Mouse (Mus musculus): ENCODE results near the gene Bicdl1.

Gene Bicdl1

GRCm38 (mm10) chr5:115667210-115667609 lies 64.2 kb downstream of the Bicdl1 start:
- no peak for DNase-seq (ENCODE audit: low read depth)

GRCm38 (mm10) chr5:115666366-115667065 lies 64.9 kb downstream of the Bicdl1 start:
- no peak for DNase-seq (ENCODE audit: low read depth)

GRCm38 (mm10) chr5:115662658-115663057 lies 68.8 kb downstream of the Bicdl1 start:
- DNase-seq (ENCODE audit: low read depth), result no peak

GRCm38 (mm10) chr5:115658352-115658751 lies 73.1 kb downstream of the Bicdl1 start:
- no peak for DNase-seq (ENCODE audit: low read depth)

- no peak for DNase-seq (ENCODE audit: low read depth)
Observed at GRCm38 (mm10) chr5:115657234-115657633, 74.2 kb downstream of the Bicdl1 start.

GRCm38 (mm10) chr5:115656677-115657076 lies 74.7 kb downstream of the Bicdl1 start:
- DNase-seq (ENCODE audit: low read depth), result no peak

GRCm38 (mm10) chr5:115653776-115654175 lies 77.6 kb downstream of the Bicdl1 start:
- no peak for DNase-seq (ENCODE audit: low read depth)

- DNase-seq (ENCODE audit: low read depth), result peak; percentile 98
Observed at GRCm38 (mm10) chr5:115652681-115653575, 78.5 kb downstream of the Bicdl1 start.

- no peak for DNase-seq (ENCODE audit: low read depth)
Observed at GRCm38 (mm10) chr5:115651821-115652220, 79.6 kb downstream of the Bicdl1 start.

- DNase-seq (ENCODE audit: low read depth), result no peak
Observed at GRCm38 (mm10) chr5:115650885-115651284, 80.5 kb downstream of the Bicdl1 start.

GRCm38 (mm10) chr5:115649699-115650098 lies 81.7 kb downstream of the Bicdl1 start:
- no peak for DNase-seq (ENCODE audit: low read depth)

- no peak for DNase-seq (ENCODE audit: low read depth)
Observed at GRCm38 (mm10) chr5:115648876-115649275, 82.5 kb downstream of the Bicdl1 start.

GRCm38 (mm10) chr5:115644192-115644591 lies 87.2 kb downstream of the Bicdl1 start:
- DNase-seq (ENCODE audit: low read depth), result no peak

- no peak for DNase-seq (ENCODE audit: low read depth)
Observed at GRCm38 (mm10) chr5:115635536-115635935, 95.9 kb downstream of the Bicdl1 start.

GRCm38 (mm10) chr5:115634046-115634445 lies 97.4 kb downstream of the Bicdl1 start:
- peak; percentile 70 for DNase-seq (ENCODE audit: low read depth)

GRCm38 (mm10) chr5:115633060-115633459 lies 98.4 kb downstream of the Bicdl1 start:
- no peak for DNase-seq (ENCODE audit: low read depth)

- no peak for DNase-seq (ENCODE audit: low read depth)
Observed at GRCm38 (mm10) chr5:115632358-115632714, 99.1 kb downstream of the Bicdl1 start.

- peak; percentile 75 for DNase-seq (ENCODE audit: low read depth)
Observed at GRCm38 (mm10) chr5:115631505-115632357, 99.7 kb downstream of the Bicdl1 start, which contains the start of gene Rab35. TSS of gene Rab35 (plus strand) at chr5:115631908.

GRCm38 (mm10) chr5:115630291-115630690 lies 101.1 kb downstream of the Bicdl1 start:
- no peak for DNase-seq (ENCODE audit: low read depth)

GRCm38 (mm10) chr5:115629672-115630071 lies 101.7 kb downstream of the Bicdl1 start:
- no peak for DNase-seq (ENCODE audit: low read depth)

- DNase-seq (ENCODE audit: low read depth), result no peak
Observed at GRCm38 (mm10) chr5:115628083-115628482, 103.3 kb downstream of the Bicdl1 start.

- DNase-seq (ENCODE audit: low read depth), result peak; percentile 81
Observed at GRCm38 (mm10) chr5:115626237-115626886, 105.1 kb downstream of the Bicdl1 start.
